Mouse (Mus musculus) adrenal gland, postnatal 4 days (tissue): ENCODE measurements around the gene Zfp352. TPM values are rescaled to one million over a fixed set of nuclear protein-coding genes. Genes with fewer than 3 reads are reported as not detected.
"Not testable (repeated sequence)": the region's sequence is repeated elsewhere in the genome, so short reads cannot be mapped to it uniquely, and the experiment has no call there.

Source experiments
- DNase-seq, 2 experiments: peaks; one replicate each; pipeline ENCODE4 v3.0.0; 2021 to 2022; ENCODE audit warnings: low spot score in 2 of 2, mixed read lengths in 2 of 2
- long read RNA-seq, 2 experiments: library from polyadenylated mRNA; stranded (forward); transcript quantifications; one replicate each; pipeline ENCODE4 v2.0.0; 2021
- total RNA-seq, 2 experiments: library from RNA; stranded (reverse); gene quantifications; 2 replicates each; pipeline ENCODE4 v1.2.3; 2021

The Zfp352 gene
- total RNA-seq = not detected
- long read RNA-seq, experiment 1 = 0 reads
- long read RNA-seq, experiment 2 = 0 reads

GRCm38 (mm10) chr4:90218520-90218919, at the start of gene Zfp352:
TSS of gene Zfp352 (plus strand) at chr4:90218820.
- no peak for DNase-seq

GRCm38 (mm10) chr4:90170890-90171483, 47.6 kb upstream of the Zfp352 start:
- no peak for DNase-seq

GRCm38 (mm10) chr4:90174036-90174435, 44.6 kb upstream of the Zfp352 start:
- no peak for DNase-seq

GRCm38 (mm10) chr4:90203421-90203820, 15.2 kb upstream of the Zfp352 start:
- no peak for DNase-seq

- no peak for DNase-seq
These were observed 7.1 kb upstream of the Zfp352 start for GRCm38 (mm10) chr4:90211475-90211874.

- no peak for DNase-seq
These were observed 6.5 kb upstream of the Zfp352 start for GRCm38 (mm10) chr4:90212076-90212475.

- not testable (repeated sequence) for DNase-seq
These were observed 17.0 kb downstream of the Zfp352 start for GRCm38 (mm10) chr4:90235646-90236045.

GRCm38 (mm10) chr4:90269781-90270180, 51.2 kb downstream of the Zfp352 start:
- DNase-seq = no peak
